Mouse (Mus musculus): ENCODE results near the gene Maml2.

Maml2 gene

GRCm38 (mm10) chr9:13536419-13537261 is 238.9 kb downstream of the Maml2 start:
- DNase-seq: peak; percentile 36

GRCm38 (mm10) chr9:13538200-13538599 is 240.4 kb downstream of the Maml2 start:
- no peak for DNase-seq

- DNase-seq: no peak
Observed at GRCm38 (mm10) chr9:13539535-13539934, 241.8 kb downstream of the Maml2 start.

- no peak for DNase-seq
Observed at GRCm38 (mm10) chr9:13540227-13540626, 242.5 kb downstream of the Maml2 start.

- DNase-seq: peak; percentile 40
Observed at GRCm38 (mm10) chr9:13540781-13541180, 243.0 kb downstream of the Maml2 start.

GRCm38 (mm10) chr9:13543167-13543566 is 245.4 kb downstream of the Maml2 start:
- DNase-seq: no peak

- DNase-seq: no peak
Observed at GRCm38 (mm10) chr9:13544133-13544532, 246.4 kb downstream of the Maml2 start.

- no peak for DNase-seq
Observed at GRCm38 (mm10) chr9:13545726-13546125, 248.0 kb downstream of the Maml2 start.

- DNase-seq: no peak
Observed at GRCm38 (mm10) chr9:13549911-13550310, 252.2 kb downstream of the Maml2 start.

- no peak for DNase-seq
Observed at GRCm38 (mm10) chr9:13552380-13553052, 254.8 kb downstream of the Maml2 start.

- DNase-seq: no peak
Observed at GRCm38 (mm10) chr9:13554773-13555172, 257.0 kb downstream of the Maml2 start.

- DNase-seq: no peak
Observed at GRCm38 (mm10) chr9:13555973-13556481, 258.3 kb downstream of the Maml2 start.

GRCm38 (mm10) chr9:13556696-13557095 is 258.9 kb downstream of the Maml2 start:
- no peak for DNase-seq

- no peak for DNase-seq
Observed at GRCm38 (mm10) chr9:13558811-13559372, 261.1 kb downstream of the Maml2 start.

- DNase-seq: no peak
Observed at GRCm38 (mm10) chr9:13560651-13561050, 262.9 kb downstream of the Maml2 start.

- no peak for DNase-seq
Observed at GRCm38 (mm10) chr9:13561335-13561734, 263.6 kb downstream of the Maml2 start.

GRCm38 (mm10) chr9:13563475-13564414 is 266.0 kb downstream of the Maml2 start:
- DNase-seq: peak; percentile 61

GRCm38 (mm10) chr9:13565343-13566019 is 267.7 kb downstream of the Maml2 start:
- DNase-seq: no peak

GRCm38 (mm10) chr9:13566154-13566885 is 268.6 kb downstream of the Maml2 start:
- DNase-seq: no peak

- no peak for DNase-seq
Observed at GRCm38 (mm10) chr9:13569023-13569422, 271.3 kb downstream of the Maml2 start.

- DNase-seq: no peak
Observed at GRCm38 (mm10) chr9:13572847-13573246, 275.1 kb downstream of the Maml2 start.
